Mouse (Mus musculus): ENCODE measurements around the gene Olfr543.
"Not testable (repeated sequence)": the region's sequence is repeated elsewhere in the genome, so short reads cannot be mapped to it uniquely, and the experiment has no call there.

The Olfr543 gene

GRCm38 (mm10) chr7:102481579-102481978 is at the start of gene Olfr543:
Gene Olfr543, minus strand, starts transcription at chr7:102481679.
- DNase-seq, result no peak

GRCm38 (mm10) chr7:102529052-102529451 is 47.6 kb upstream of the Olfr543 start:
- DNase-seq, result no peak

- DNase-seq, result no peak
These were observed 35.5 kb upstream of the Olfr543 start for GRCm38 (mm10) chr7:102517051-102517335.

- DNase-seq, result no peak
These were observed 35.0 kb upstream of the Olfr543 start for GRCm38 (mm10) chr7:102516261-102517050.

- no peak for DNase-seq
These were observed 32.7 kb upstream of the Olfr543 start for GRCm38 (mm10) chr7:102514144-102514543.

- DNase-seq, result peak; percentile 81 to 85
These were observed 31.4 kb upstream of the Olfr543 start for GRCm38 (mm10) chr7:102512814-102513435.

- DNase-seq, result no peak
These were observed 30.4 kb upstream of the Olfr543 start for GRCm38 (mm10) chr7:102511927-102512326.

GRCm38 (mm10) chr7:102509726-102510125 is 28.2 kb upstream of the Olfr543 start:
- no peak for DNase-seq

- DNase-seq, result no peak
These were observed 27.2 kb upstream of the Olfr543 start for GRCm38 (mm10) chr7:102508666-102509065.

GRCm38 (mm10) chr7:102508066-102508465 is 26.6 kb upstream of the Olfr543 start:
- no peak for DNase-seq

GRCm38 (mm10) chr7:102506848-102507247 is 25.4 kb upstream of the Olfr543 start:
- DNase-seq, result peak; percentile 60 to 65

- no peak for DNase-seq
These were observed 20.5 kb upstream of the Olfr543 start for GRCm38 (mm10) chr7:102501986-102502385.

- no peak for DNase-seq
These were observed 18.0 kb upstream of the Olfr543 start, which contains the start of gene Olfr545 for GRCm38 (mm10) chr7:102499473-102499872. Gene Olfr545, minus strand, starts transcription at chr7:102499573.

GRCm38 (mm10) chr7:102494416-102494815 is 12.9 kb upstream of the Olfr543 start:
- not testable (repeated sequence) for DNase-seq

GRCm38 (mm10) chr7:102488161-102488560 is 6.7 kb upstream of the Olfr543 start, which contains the start of gene Olfr544:
Gene Olfr544, minus strand, starts transcription at chr7:102488313.
- DNase-seq, result no peak

- DNase-seq, result no peak
These were observed 4.6 kb upstream of the Olfr543 start for GRCm38 (mm10) chr7:102486105-102486504.

GRCm38 (mm10) chr7:102484766-102485165 is 3.3 kb upstream of the Olfr543 start:
- not testable (repeated sequence) for DNase-seq

- DNase-seq, result no peak
These were observed 2.2 kb upstream of the Olfr543 start for GRCm38 (mm10) chr7:102483665-102484064.

GRCm38 (mm10) chr7:102480821-102481220 is 658 bp downstream of the Olfr543 start:
- no peak for DNase-seq

- DNase-seq, result no peak
These were observed 2.0 kb downstream of the Olfr543 start for GRCm38 (mm10) chr7:102479368-102480078.

- no peak for DNase-seq
These were observed 2.6 kb downstream of the Olfr543 start for GRCm38 (mm10) chr7:102478926-102479325.

- DNase-seq, result no peak
These were observed 3.1 kb downstream of the Olfr543 start for GRCm38 (mm10) chr7:102478425-102478824.

GRCm38 (mm10) chr7:102477377-102477776 is 4.1 kb downstream of the Olfr543 start:
- no peak for DNase-seq

GRCm38 (mm10) chr7:102476601-102477000 is 4.9 kb downstream of the Olfr543 start:
- DNase-seq, result no peak

All from thymus, postnatal 36 days (tissue).